Mouse (Mus musculus): ENCODE measurements around the gene Caskin1. TPM values are rescaled to one million over a fixed set of nuclear protein-coding genes. Genes with fewer than 3 reads are reported as not detected.
A peak's percentile ranks its signal among the peaks of the same experiment; 100 is the strongest.

The Caskin1 gene
- polyA plus RNA-seq, 1 experiment from 2014 or later: 0.09 TPM

DNA sequence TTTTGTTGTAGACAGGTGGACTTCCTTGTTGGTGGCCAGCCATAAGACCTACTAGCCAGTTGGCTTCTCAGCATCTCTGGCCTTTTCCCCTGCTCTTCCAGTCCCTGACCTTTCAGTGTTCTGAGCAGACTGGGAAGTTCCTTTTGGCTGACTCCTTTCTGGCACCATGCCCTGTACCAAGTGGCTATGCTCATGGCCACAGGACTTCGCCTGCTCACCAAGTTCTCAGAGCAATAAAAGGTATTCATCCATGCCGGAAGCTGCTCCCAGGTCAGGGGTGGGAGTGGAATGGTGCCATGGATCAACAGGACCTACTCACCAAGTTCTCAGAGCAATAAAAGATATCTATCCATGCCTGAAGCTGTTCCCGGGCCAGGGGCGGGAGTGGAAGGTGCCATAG is 15.9 kb upstream of the Caskin1 start:
- ATAC-seq (ENCODE audit: insufficient read depth): no peak
- 80% methylated on average over 4 of the region's 4 CpGs for WGBS (ENCODE audit: insufficient replicate concordance)
- Histone ChIP-seq H3K9me3 (replicated peaks) (no peaks in the 10 kb centered on the region), H3K27ac (replicated peaks) (peak overlapping the region; percentile 97; the same call in 1 of the 2 replicates), H3K27me3 (no peaks in the 10 kb centered on the region), H3K9ac (peak overlapping the region; percentile 96; the same call in 1 of the 2 replicates), H3K4me3 (replicated peaks) (peak overlapping the region; percentile 95), H3K36me3 (replicated peaks) (peaks cover 60% of the 10 kb centered on the region), H3K4me2 (peak overlapping the region; percentile 96), H3K4me1 (replicated peaks) (peaks cover 55% of the 10 kb centered on the region)

DNA sequence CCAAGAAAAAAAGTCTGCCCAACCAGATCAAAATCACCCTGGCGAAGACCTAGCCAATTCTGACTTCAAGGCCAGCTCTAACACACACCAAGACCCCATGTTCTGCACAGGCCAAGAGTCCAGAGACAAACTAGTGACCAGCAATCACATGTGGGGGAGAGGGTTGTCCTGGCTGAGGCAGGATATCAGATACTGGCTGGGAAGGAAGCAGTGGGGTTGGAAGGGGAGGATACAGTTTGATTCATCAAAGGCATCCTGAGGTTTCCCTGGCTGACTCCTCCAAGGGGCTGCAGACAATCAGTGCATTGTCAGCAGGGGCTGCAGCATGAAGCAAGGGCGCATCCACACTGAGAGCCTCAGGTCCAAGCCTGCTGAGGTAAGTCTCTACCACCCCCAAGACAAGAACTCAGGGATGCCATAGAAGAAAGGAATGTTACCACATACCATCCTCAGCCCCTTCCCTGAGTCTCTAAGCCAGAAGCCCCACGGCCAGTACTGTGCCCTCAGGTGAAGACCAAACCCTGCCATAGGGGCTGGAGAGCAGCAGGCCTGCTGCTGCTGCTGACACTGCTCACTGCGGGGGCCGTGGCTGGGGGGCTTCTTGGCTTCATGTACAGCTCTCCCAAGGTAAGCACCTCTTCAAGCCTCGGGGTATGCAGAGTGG is 14.7 kb upstream of the Caskin1 start, which contains the start of gene Bricd5:
TSS of gene Bricd5 (plus strand) at position 273 of the 664 bp plus-strand sequence.
- WGBS (ENCODE audit: insufficient replicate concordance): 76% methylated on average over 6 of the region's 6 CpGs
- H3K4me3 ChIP-seq (replicated peaks): peak within 1 kb of the TSS; percentile 95
- peaks cover 62% of the 10 kb centered on the region for H3K4me1 ChIP-seq (replicated peaks)
- no peak for ATAC-seq (ENCODE audit: insufficient read depth)
- H3K9ac ChIP-seq: peak within 1 kb of the TSS; percentile 96; the same call in 1 of the 2 replicates
- no peaks in the 10 kb centered on the region for H3K27me3 ChIP-seq
- peak within 1 kb of the TSS; percentile 97; the same call in 1 of the 2 replicates for H3K27ac ChIP-seq (replicated peaks)
- H3K9me3 ChIP-seq (replicated peaks): no peaks in the 10 kb centered on the region
- H3K4me2 ChIP-seq: peak within 1 kb of the TSS; percentile 96
- H3K36me3 ChIP-seq (replicated peaks): peaks cover 67% of the 10 kb centered on the region

DNA sequence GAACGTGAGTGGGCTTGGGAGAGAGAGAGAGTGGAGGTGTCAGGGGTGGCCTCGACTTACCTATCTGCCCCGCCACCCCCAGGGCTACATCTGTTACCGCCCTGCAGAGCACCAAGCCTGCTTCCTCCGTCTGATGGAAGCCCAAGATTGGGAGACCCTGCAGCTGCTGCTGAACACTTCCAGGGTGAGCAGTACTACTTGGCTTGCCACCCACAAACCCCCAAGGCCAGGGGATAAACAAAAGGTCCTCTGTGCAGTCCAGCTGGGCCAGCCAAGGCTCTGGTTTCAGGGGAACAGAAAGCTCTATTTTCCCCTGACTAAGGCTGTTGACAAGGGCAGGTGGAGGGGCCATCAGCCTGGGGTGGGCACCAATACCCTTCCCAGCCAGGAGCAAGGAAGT is 13.8 kb upstream of the Caskin1 start:
- 67% methylated on average over 5 of the region's 5 CpGs for WGBS (ENCODE audit: insufficient replicate concordance)

DNA sequence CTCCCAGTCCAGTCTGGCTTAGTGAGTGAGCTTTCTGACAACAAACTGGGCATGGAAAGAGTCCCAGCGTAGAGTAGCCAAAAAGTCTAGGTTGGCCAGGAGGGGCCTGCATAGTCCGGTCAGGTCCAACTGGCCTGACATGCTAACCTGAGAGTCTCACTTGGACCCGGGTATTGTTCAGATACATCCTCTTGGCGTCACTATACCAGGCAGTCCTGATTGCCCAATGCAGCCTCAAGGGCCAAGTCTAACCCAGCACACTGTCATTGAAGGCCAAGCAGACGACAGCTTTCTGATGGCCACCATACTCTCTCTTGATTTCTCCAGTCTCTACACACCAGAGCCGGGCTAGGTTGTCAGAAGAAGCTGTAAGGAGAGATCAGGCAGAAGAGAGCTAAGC is 12.8 kb upstream of the Caskin1 start:
- Histone ChIP-seq H3K4me3 (replicated peaks) (no peak overlapping the region), H3K36me3 (replicated peaks) (peaks cover 67% of the 10 kb centered on the region), H3K27ac (replicated peaks) (no peak overlapping the region), H3K27me3 (no peaks in the 10 kb centered on the region), H3K4me2 (no peak overlapping the region), H3K9me3 (replicated peaks) (no peaks in the 10 kb centered on the region), H3K4me1 (replicated peaks) (peaks cover 64% of the 10 kb centered on the region), H3K9ac (no peak overlapping the region)
- WGBS (ENCODE audit: insufficient replicate concordance): 74% methylated on average over 6 of the region's 6 CpGs
- ATAC-seq (ENCODE audit: insufficient read depth): no peak

More for the DNA sequence above, 13.8 kb upstream of the Caskin1 start:
- no peaks in the 10 kb centered on the region for H3K27me3 ChIP-seq
- H3K4me1 ChIP-seq (replicated peaks): peaks cover 57% of the 10 kb centered on the region
- no peak overlapping the region for H3K27ac ChIP-seq (replicated peaks)
- H3K9me3 ChIP-seq (replicated peaks): no peaks in the 10 kb centered on the region
- H3K4me3 ChIP-seq (replicated peaks): no peak overlapping the region
- no peak overlapping the region for H3K9ac ChIP-seq
- no peak for ATAC-seq (ENCODE audit: insufficient read depth)
- no peak overlapping the region for H3K4me2 ChIP-seq
- peaks cover 67% of the 10 kb centered on the region for H3K36me3 ChIP-seq (replicated peaks)

DNA sequence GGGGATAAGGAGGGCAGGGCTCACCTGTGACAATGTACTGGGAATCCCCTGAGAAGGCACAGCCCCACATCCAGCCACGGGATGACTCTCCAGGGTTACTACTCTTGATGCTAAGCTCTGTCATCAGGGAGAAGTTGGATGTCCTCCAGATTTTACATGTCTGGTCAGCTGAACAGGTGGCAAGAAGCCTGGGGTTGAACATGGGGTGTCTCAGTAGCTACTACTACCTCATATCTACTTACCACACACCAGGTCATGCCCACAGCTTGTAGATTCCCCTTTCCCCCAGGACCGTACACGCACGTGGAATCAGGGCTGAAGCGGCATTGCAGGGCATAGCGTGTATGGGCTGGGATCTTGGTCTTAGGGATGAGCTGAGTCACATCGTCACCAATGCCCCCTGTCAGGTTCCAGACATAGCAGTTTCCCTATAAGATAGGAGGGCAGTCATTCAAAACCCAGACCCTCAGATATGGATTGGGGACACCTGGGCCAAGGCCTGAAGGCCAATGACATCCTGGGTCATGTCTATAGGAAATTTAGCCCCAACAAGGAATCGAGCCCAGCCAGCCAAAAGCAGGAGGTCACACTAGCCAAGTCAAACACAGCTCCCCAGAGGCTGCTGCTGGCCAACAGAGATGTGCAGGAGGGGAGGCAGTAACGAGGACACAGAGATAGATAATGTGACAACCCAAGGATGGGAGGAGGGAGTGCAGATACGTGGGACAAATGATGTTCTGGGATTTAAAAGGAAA is 12.2 kb upstream of the Caskin1 start:
- H3K4me3 ChIP-seq (replicated peaks): 0 out of 2 replicates have a peak overlapping the region, but pooled peaks have one; percentile 93
- H3K36me3 ChIP-seq (replicated peaks): peaks cover 67% of the 10 kb centered on the region
- no peak for ATAC-seq (ENCODE audit: insufficient read depth)

DNA sequence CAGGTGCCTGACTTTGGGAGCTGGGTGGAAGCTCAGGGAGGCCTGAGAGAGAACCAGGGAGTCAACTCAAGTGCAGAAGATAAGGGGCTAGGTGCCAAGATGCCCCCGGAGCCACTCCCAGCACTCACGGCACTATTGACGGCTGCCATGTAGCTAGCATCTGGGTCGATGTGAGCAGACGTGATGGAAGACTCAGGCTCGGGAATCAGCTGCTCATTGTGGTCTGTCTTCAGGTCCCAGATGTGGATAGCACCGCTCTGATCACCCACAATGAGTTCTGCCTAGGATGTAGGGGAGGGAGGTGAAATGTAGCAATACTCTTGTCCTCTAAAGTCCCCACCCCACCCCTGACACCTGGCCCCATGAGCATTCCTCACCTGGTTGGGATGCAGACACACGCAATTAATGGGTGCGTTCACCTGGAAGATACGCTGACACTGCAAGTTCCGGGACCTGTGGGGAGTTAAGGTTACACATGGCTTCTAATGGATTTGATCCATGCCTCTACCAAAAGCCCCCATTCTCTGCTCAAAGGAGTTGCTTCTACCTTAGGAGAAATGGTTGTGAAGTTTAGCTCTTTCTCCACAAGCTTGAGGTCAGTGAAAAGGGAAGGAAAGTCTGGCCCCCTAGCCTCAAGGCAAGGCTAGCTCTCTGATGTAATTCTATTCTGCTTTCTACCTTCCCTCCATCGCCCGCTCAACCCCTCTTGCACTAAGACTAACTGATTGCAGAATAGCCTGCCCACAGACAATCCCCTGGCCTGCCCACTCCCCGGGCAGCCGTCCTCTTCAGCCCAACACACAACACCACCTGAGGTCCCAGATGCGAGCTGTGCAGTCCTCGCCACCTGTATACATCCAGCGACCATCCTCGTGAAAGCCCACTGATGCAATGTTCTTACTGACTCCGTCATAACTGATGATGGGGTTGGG is 11.1 kb upstream of the Caskin1 start:
- peaks cover 49% of the 10 kb centered on the region for H3K4me1 ChIP-seq (replicated peaks)
- peak overlapping the region; percentile 80 for H3K4me2 ChIP-seq
- ATAC-seq (ENCODE audit: insufficient read depth): no peak
- no peaks in the 10 kb centered on the region for H3K27me3 ChIP-seq
- WGBS (ENCODE audit: insufficient replicate concordance): 79% methylated on average over 20 of the region's 20 CpGs
- H3K9ac ChIP-seq: peak overlapping the region; percentile 84; the same call in 1 of the 2 replicates
- peak overlapping the region; percentile 93 for H3K4me3 ChIP-seq (replicated peaks)
- peaks cover 59% of the 10 kb centered on the region for H3K36me3 ChIP-seq (replicated peaks)
- H3K9me3 ChIP-seq (replicated peaks): no peaks in the 10 kb centered on the region
- H3K27ac ChIP-seq (replicated peaks): peak overlapping the region; percentile 95

More for the DNA sequence above, 12.2 kb upstream of the Caskin1 start:
- Histone ChIP-seq H3K9ac (no peak overlapping the region), H3K27me3 (no peaks in the 10 kb centered on the region), H3K27ac (replicated peaks) (0 out of 2 replicates have a peak overlapping the region, but pooled peaks have one; percentile 95), H3K4me1 (replicated peaks) (peaks cover 60% of the 10 kb centered on the region), H3K9me3 (replicated peaks) (no peaks in the 10 kb centered on the region), H3K4me2 (no peak overlapping the region; the same call in 1 of the 2 replicates)
- 78% methylated on average over 10 of the region's 10 CpGs for WGBS (ENCODE audit: insufficient replicate concordance)

DNA sequence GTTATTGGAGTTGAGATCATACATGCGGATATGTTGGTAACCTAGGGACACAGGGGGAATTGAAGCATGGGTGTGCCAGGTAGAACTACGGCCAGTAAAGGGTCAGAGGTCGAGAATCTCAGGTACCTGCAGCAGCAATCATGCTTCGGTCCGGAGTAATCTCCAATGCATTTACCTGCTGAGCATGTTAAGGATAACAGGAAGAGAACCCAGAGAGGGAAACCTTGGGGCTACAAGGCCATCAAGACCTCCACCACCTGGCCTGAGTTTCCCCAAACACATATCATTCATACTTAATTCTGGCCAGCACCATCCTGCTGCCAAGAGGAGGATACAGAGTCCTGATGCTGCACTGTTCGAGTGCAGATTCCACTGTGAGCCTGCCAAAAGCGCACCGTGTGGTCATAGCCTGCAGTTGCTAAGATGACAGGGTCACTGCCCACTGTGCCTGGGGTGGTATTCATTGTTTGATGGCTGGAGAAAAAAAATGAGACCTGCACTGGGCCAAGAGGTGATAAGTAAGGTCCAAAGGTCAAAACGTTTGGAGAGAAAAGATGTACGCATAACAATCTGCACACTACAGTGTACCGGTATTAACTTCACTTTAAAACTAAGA is 10.3 kb upstream of the Caskin1 start:
- Histone ChIP-seq H3K27ac (replicated peaks) (peak overlapping the region; percentile 95), H3K9ac (peak overlapping the region; percentile 84), H3K27me3 (no peaks in the 10 kb centered on the region), H3K4me1 (replicated peaks) (peaks cover 41% of the 10 kb centered on the region), H3K4me3 (replicated peaks) (peak overlapping the region; percentile 93), H3K4me2 (peak overlapping the region; percentile 80), H3K9me3 (replicated peaks) (no peaks in the 10 kb centered on the region), H3K36me3 (replicated peaks) (peaks cover 51% of the 10 kb centered on the region)
- no peak for ATAC-seq (ENCODE audit: insufficient read depth)
- WGBS (ENCODE audit: insufficient replicate concordance): 45% methylated on average over 11 of the region's 11 CpGs

DNA sequence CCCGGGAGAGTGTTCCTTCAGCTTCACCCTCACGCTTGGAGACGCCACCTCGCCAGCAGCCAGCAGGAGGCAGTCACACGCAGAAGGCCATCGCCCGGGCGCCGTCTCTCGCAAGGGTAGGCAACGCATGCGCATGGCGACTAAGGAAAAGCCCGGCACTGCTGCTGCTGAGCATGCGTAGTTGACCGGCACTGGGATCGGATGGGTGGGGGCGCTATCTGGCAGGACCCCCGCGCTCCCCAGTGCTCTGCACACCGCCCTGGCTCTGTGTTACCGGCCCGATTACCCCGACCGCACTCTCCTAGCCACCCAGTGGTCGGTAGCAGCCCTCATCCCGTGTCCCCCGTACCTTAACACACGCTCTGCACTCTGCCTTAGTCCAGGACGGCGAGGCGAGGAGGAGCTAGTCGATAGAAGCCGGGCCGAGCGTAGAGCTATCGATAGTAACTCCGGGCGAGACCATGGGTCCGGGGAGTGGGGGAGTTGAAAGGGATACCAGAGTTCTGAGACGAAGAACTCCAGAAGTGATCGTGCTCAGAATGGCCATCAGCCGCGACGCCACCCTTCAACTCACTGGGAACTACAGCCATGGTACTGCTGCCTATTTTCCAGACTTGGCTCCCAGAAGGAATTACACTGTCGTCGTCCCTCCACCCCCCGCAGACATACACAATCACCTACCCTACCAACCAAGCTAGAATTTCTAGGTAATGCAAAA is 9.6 kb upstream of the Caskin1 start, which contains the start of gene Mlst8:
TSS of gene Mlst8 (minus strand) at position 416 of the 718 bp plus-strand sequence.
- ATAC-seq (ENCODE audit: insufficient read depth): peak; percentile 94
- Histone ChIP-seq H3K4me1 (replicated peaks) (peaks cover 35% of the 10 kb centered on the region), H3K27ac (replicated peaks) (peak within 1 kb of the TSS; percentile 95), H3K9me3 (replicated peaks) (no peaks in the 10 kb centered on the region), H3K4me3 (replicated peaks) (peak within 1 kb of the TSS; percentile 93), H3K9ac (peak within 1 kb of the TSS; percentile 84), H3K36me3 (replicated peaks) (peaks cover 44% of the 10 kb centered on the region), H3K27me3 (0 out of 2 replicates have a peak, but pooled peaks cover 3% of the 10 kb centered on the region), H3K4me2 (peak within 1 kb of the TSS; percentile 80)
- WGBS (ENCODE audit: insufficient replicate concordance): under 1% methylated on average over 48 of the region's 48 CpGs

DNA sequence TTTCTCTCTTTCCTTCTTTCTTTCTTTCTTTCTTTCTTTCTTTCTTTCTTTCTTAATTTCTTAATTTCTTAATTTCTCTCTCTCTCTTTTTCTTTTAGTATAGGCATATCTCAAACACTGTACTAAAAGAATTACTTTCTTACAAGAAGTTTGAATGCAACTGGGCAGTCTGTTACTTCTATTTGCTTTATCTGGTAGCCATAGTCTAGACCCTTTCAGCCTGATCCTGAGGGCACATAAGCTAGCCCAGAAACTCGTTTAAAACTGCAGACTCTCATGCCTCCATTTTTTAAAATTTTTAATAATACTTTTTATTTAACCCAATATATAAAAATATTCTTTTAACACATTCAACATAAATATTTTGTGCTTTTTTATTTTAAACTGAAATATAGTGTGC is 9.0 kb upstream of the Caskin1 start:
- no peak for ATAC-seq (ENCODE audit: insufficient read depth)

More for the DNA sequence above, 9.0 kb upstream of the Caskin1 start:
- H3K9me3 ChIP-seq (replicated peaks): no peaks in the 10 kb centered on the region
- peak overlapping the region; percentile 93 for H3K4me3 ChIP-seq (replicated peaks)
- H3K4me1 ChIP-seq (replicated peaks): peaks cover 32% of the 10 kb centered on the region
- H3K27me3 ChIP-seq: peaks cover 3% of the 10 kb centered on the region; the same call in 1 of the 2 replicates
- H3K36me3 ChIP-seq (replicated peaks): peaks cover 38% of the 10 kb centered on the region
- H3K4me2 ChIP-seq: peak overlapping the region; percentile 80
- peak overlapping the region; percentile 72; the same call in 1 of the 2 replicates for H3K27ac ChIP-seq (replicated peaks)
- H3K9ac ChIP-seq: no peak overlapping the region
- WGBS (ENCODE audit: insufficient replicate concordance): 15% methylated on average over 1 of the region's 1 CpGs
